Mouse (Mus musculus): ENCODE measurements around the gene Skap1. TPM values are rescaled to one million over a fixed set of nuclear protein-coding genes. Genes with fewer than 3 reads are reported as not detected.
A peak's percentile ranks its signal among the peaks of the same experiment; 100 is the strongest.
"Not testable (repeated sequence)": the region's sequence is repeated elsewhere in the genome, so short reads cannot be mapped to it uniquely, and the experiment has no call there.

Skap1 gene
- total RNA-seq, 4 experiments from 2014 or later = 1.1 to 2.8 (median 2.3) TPM

DNA sequence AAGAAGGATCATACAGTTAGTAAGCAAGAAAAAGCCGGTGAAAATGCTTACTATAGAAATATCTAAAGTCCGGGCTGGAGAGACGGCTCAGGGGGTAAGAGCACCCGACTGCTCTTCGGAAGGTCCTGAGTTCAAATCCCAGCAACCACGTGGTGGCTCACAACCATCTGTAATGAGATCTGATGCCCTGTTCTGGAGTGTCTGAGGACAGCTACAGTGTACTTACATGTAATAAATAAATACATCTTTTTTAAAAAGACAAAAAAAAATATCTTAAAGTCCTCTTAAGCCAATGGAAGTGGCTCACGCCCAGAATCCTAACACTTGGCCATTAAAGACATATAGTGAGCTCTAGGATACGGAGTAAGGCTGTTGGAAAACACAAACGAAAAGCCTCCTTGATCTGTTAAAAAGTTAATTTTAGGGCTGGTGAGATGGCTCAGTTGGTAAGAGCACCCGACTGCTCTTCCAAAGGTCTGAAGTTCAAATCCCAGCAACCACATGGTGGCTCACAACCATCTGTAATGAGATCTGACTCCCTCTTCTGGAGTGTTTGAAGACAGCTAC, 313.8 kb downstream of the Skap1 start:
- not testable (repeated sequence) for DNase-seq (ENCODE audit: low spot score in 2 of 2)

DNA sequence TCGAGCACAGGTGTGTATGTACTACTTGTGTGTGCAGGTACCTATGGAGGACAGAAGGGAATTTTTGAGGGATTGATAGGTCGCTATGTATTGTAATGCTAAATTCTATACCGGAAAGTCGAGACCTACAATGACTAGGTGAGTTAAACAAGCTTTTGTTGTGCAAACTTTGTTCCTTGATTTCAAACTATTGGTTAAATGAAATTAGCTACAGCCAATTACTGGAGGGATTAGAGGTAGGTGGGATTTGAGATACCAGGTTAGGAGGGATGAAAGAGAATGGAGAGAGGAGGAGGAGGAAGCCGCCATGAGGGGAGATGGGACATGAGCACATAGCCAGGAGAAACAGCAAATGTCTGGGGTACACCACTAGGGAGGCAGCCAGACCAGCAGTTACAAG, 315.9 kb downstream of the Skap1 start:
- DNase-seq (ENCODE audit: low spot score in 2 of 2) = no peak

DNA sequence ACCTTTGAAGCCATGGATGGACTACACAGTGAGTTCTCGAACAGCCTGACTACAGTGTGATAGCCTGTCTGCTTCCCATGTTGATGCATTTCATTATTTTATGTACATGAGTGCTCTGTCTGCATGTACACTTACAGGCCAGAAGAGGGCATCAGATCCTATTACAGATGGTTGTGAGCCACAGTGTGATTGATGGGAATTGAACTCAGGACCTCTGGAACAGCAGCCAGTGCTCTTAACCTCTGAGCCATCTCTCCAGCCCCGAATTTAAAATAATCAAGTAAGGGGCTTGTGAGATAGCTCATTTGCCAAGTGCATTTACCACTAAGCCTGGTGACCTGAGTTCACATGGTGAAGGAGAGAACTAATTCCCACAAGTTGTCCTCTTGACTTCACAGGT, 317.0 kb downstream of the Skap1 start:
- DNase-seq (ENCODE audit: low spot score in 2 of 2) = no peak

DNA sequence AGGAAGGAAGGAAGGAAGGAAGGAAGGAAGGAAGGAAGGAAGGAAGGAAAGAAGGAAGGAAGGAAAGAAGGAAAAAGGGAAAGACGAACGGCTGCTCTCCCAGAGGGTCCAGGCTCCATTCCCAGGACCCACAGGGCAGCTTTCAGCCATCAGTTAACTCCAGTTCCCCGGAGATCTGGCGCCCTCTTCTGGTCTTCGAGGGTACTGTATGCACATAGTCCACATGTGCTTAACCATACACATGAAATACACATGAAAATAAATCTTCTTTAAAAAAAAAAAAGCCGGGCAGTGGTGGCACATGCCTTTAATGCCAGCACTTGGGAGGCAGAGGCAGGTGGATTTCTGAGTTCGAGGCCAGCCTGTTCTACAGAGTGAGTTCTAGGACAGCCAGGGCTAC, 320.5 kb downstream of the Skap1 start:
- peak in 1 of 2 experiments; percentile 54 for DNase-seq (ENCODE audit: low spot score in 2 of 2)

DNA sequence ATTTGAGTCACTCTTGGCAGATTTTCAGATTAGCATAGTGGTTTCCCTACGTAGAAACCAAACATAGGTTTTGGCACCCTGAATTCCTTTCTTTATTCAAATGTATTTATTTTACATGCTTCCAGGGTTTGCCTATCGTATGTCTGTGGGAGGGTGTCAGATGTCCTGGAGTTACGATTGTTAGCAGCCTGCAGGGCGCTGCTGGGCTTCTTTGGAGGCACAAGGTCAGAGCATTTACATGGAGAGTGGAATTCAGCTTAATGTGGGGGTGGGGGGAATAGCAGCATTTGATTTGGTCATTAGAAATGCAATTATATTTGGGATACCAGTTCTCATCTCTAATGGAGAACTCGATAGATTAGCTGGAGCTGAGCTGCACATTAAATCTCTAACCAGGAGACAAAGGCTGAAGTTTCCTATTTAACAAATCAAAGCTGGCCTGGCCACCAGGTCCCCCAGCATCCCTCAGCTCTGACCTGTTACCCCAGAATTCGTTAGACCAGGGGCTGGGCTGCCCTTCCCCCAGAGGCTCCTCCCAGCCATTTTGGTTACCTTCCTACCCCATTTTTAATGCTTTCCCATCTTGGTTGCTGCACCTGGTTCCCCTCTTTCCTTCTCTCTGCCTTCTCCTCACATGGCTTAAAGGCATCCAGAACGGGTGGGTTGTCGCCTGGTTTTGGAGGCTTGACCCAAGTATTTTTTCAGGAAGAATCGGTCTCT, 322.5 kb downstream of the Skap1 start:
- DNase-seq (ENCODE audit: low spot score in 2 of 2) = no peak

DNA sequence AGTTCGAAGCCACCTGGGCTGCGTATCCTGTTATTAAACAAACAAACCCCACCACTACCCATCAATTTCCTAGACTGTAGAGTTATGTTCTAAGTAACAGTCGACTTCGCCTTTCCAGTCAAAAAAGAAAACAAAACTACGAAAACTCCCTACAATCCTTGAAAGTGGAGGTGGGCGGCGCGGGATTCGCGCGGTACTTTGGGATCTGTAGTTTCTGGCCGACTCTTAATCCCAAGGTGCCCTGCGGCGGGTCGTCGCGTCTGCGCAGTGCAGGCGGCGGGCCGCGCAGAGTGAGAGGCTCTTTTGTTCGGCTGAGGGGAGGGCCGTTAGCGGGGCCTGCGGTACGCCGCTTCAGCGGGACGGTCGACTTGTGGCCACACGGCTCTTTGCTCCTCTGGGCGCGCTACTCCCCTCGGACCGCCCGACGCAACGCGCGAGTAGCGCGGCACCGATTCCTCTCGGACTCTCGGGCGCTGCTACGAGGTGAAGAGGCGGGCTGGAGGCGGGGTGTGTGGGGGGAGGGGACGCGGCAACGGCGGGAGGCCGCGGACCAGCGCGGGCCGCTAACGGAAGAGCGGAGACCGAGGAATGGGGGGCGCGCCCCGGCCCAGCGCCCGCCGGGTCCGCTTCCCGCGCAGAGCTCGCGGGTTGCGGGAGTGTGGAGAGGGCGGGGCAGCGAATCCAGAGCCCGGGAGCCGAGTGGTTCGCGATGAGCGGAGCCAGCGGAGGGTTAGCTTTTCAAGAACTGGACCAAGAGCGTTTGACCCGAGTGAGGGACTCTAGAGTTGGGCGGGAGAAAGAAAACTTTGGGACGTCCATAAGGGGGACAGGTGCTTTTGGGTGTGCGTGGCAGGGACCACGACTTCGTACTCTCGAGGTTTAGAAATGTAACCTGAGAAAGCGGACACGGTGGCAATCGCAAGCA, 324.7 kb downstream of the Skap1 start, which contains the start of gene Cbx1:
Gene Cbx1 (plus strand): TSS at position 257 of the 925 bp plus-strand sequence.
- peak; percentile 84 to 92 for DNase-seq (ENCODE audit: low spot score in 2 of 2)

DNA sequence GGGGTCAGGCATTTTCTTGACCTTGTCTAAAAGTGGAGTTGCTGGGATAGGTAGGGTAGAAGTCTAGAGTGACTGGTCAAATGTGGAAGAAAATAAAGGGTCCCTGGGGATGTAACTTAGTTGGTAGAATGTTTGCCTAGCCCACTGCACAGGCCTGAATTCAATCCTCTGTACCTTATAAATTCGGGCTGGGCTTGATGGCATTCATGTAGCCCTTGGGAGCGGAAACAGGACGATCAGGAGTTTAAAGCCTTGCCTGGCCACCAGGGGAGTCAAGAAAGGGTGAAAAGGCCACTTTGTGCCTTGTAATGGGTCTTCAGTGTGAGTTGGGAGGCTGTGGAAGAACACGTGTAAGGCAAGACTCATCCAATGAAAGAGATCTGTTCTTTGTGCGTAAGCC, 325.6 kb downstream of the Skap1 start:
- no peak for DNase-seq (ENCODE audit: low spot score in 2 of 2)

DNA sequence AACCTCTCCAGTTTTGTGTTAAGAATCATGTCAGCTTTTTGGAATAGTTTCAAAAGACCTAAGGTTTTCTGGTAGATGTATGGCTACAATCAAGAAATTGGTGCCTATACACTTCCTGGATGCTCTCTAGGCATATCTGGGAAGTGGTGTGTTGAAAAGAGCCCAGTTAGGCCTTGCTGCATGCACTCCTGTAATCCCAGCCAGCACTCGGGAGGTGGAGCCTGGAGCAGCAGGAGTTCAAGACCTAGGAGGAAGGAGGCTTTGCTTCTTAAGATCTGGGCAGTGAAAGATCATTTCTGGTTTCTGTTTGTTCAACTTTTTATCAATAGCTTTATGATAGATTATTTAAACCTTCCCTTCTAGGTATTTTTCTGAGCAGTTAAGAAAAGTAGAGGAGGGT, 326.3 kb downstream of the Skap1 start:
- DNase-seq (ENCODE audit: low spot score in 2 of 2) = no peak

DNA sequence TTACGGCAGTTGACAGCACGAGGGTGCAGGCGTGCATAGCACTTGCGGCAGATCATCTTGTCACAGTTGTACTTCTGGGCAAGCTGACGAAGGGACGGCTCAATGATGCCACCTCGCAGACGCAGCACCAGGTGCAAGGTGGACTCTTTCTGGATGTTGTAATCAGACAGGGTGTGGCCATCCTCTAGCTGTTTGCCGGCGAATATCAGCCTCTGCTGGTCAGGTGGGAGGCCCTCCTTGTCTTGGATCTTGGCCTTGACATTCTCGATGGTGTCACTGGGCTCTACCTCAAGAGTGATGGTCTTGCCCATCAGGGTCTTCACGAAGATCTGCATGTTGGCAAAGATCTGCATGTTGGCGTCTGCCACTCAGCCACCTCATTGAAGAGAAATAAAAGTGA, 331.1 kb downstream of the Skap1 start:
- DNase-seq (ENCODE audit: low spot score in 2 of 2) = no peak

DNA sequence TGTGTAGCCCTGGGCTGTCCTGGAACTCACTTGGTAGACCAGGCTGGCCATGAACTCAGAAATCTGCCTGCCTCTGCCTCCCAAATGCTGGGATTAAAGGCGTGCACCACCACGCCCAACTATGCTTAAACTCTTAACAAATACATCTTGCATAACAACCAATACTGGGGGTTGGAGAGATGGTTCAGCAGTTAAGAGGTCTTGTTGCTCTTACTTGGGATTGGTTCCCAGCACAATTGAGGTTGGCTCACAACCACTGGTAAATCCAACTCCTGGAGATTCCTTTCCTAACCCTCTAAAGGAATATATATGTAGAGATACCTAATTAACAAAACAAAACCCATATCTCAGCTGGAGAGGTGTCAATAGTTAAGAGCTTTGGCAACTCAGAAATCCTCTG, 331.7 kb downstream of the Skap1 start:
- DNase-seq (ENCODE audit: low spot score in 2 of 2) = no peak

DNA sequence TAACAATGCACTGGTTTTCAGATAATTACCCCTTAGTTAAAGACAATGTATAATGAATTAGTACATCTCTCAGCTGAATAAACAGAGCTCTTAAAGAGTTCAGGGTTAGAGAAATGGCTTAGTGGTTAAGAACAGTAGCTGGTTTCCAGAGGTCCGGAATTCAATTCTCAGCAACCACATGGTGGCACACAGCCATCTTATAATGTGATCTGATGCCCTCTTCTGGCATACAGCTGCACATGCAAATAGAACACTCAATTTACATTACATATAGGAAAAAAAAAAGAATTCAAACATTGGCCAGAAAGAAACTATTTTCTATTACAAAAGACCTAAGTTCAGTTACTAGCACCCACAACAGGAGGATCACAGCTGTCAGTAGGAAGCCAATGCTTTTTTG, 332.2 kb downstream of the Skap1 start:
- DNase-seq (ENCODE audit: low spot score in 2 of 2) = no peak

DNA sequence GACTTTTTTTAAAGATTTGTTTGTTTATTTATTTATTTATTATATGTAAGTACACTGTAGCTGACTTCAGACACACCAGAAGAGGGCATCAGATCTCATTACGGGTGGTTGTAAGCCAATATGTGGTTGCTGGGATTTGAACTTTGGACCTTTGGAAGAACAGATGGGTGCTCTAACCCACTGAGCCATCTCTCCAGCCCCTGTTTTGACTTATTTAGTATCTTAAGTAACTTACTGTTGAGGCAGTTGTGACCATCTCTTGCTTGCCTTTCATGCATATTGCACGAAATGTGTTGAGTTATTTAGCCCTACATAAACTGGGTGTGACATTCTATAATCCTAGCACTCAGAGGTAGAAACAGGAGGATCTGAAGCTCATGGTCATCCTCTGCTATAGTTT, 335.1 kb downstream of the Skap1 start:
- DNase-seq (ENCODE audit: low spot score in 2 of 2) = no peak

DNA sequence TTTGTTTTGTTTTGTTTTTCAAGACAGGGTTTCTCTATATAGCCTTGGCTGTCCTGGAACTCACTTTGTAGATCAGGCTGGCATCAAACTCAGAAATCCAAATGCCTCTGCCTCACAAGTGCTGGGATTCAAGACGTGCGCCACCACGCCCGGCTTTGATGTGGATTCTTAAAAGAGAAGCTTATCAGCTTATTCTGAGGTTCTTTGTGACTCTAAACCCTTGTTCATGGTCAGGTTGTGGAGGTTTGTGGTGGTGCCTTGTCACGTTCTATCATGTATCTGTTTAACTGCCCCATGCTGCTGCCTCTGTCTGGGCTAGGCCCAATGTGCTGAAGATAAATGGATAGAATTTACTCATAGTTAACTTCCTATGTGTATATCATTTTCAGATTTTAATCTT, 341.2 kb downstream of the Skap1 start:
- no peak for DNase-seq (ENCODE audit: low spot score in 2 of 2)

DNA sequence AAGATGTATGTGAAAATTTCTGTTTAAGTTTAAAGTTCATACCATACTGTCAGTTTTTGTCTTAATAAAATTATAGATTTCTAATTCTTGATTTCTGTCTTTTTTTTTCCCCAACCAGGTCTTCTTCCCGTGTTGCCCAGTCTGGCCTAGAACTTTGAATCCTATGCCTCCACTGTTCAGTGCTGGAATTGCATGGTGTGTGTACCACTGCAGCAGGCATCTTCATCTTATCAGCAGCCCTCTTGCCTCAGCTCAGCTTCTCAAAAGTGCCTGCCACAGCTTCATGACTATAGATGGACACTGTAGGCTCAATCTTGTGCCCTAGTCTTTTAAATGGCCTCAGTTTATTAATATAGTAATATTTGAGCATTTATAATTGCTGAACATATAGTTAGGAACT, 343.7 kb downstream of the Skap1 start:
- no peak for DNase-seq (ENCODE audit: low spot score in 2 of 2)

Other genes with a start within 250 kb of the Skap1 start
- not detected for gene Hoxb9, start 193.1 kb upstream of the Skap1 start, total RNA-seq (2022)
- not detected for gene Hoxb8, start 182.7 kb upstream of the Skap1 start, total RNA-seq (2022)
- not detected for gene Hoxb7, start 178.0 kb upstream of the Skap1 start, total RNA-seq (2022)
- not detected for gene Hoxb6, start 172.1 kb upstream of the Skap1 start, total RNA-seq (2022)
- not detected for gene Hoxb5, start 161.3 kb upstream of the Skap1 start, total RNA-seq (2022)
- gene Hoxb4, start 146.3 kb upstream of the Skap1 start, total RNA-seq (2022) = under 1 TPM in 1 of 4 experiments, not detected in 3; 0.13 TPM
- not detected for gene Hoxb3, start 141.3 kb upstream of the Skap1 start, total RNA-seq (2022)
- gene Hoxb2, start 114.1 kb upstream of the Skap1 start, total RNA-seq (2022) = not detected
- not detected for gene Hoxb1, start 98.8 kb upstream of the Skap1 start, total RNA-seq (2022)